Mouse (Mus musculus): ENCODE measurements around the gene Ccp110. TPM values are rescaled to one million over a fixed set of nuclear protein-coding genes. Genes with fewer than 3 reads are reported as not detected.

The Ccp110 gene
- polyA plus RNA-seq, 1 experiment from 2014 or later: 8.3 TPM

DNA sequence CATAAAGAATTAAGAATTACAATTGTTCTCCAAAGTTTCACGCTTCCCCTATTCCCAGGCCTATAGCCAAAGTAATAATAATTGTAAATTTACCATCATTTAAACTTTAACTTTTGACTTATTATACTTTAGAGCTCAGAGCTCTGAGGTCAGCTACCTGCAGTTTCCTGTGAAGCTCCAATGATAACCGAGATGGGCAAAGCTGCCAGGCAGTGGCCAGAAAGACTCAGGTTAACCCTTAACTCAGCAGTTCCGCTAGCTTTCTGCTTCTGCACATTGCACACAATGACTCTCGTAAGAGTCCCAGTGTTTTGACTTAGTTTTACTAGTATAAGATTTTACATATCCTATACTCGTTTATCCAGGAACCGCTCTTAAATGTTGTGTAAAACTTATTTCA, 73.7 kb downstream of the Ccp110 start:
- Histone ChIP-seq H3K9ac (ENCODE audit: low read length) (no peak overlapping the region), H3K9me3 (ENCODE audit: control insufficient read depth, low read length) (no peaks in the 10 kb centered on the region), H3K4me3 (ENCODE audit: low read depth, low read length) (no peak overlapping the region), H3K4me1 (replicated peaks; ENCODE audit: control insufficient read depth, insufficient read depth, low read length) (no peaks in the 10 kb centered on the region), H3K4me2 (ENCODE audit: low read length) (no peak overlapping the region), H3K36me3 (ENCODE audit: control insufficient read depth, insufficient read depth, low read length) (peaks cover 31% of the 10 kb centered on the region), H3K27me3 (replicated peaks; ENCODE audit: control insufficient read depth, insufficient read depth, low read length) (no peaks in the 10 kb centered on the region), H3K27ac (ENCODE audit: low read depth) (no peak overlapping the region)
- DNase-seq (ENCODE audit: low spot score): no peak
- no peak for ATAC-seq (replicated peaks; ENCODE audit: low FRiP score, low TSS enrichment, low read depth)
- WGBS: 85% methylated on average over 6 of the region's 6 CpGs

Other genes with a start within 250 kb of the Ccp110 start
- 2.6 and 2.8 TPM in 2 replicates for gene Itpripl2, start 220.6 kb upstream of the Ccp110 start, polyA plus RNA-seq (2014; fragmentation: Nextera tagmentation; extraction: Ambion mirVana)
- 139 and 142 TPM in 2 replicates for gene Coq7, start 179.2 kb upstream of the Ccp110 start, polyA plus RNA-seq (2014; fragmentation: Nextera tagmentation; extraction: Ambion mirVana)
- gene Tmc7, start 127.8 kb upstream of the Ccp110 start, polyA plus RNA-seq (2014; fragmentation: Nextera tagmentation; extraction: Ambion mirVana): 3.7 and 4.0 TPM in 2 replicates
- gene Tmc5, start 115.3 kb upstream of the Ccp110 start, polyA plus RNA-seq (2014; fragmentation: Nextera tagmentation; extraction: Ambion mirVana): 4.1 and 5.3 TPM in 2 replicates
- gene Gde1, start 6.8 kb upstream of the Ccp110 start, polyA plus RNA-seq (2014; fragmentation: Nextera tagmentation; extraction: Ambion mirVana): 114 and 125 TPM in 2 replicates
- 67.7 and 79.0 TPM in 2 replicates for gene Vps35l, start 27.7 kb downstream of the Ccp110 start, polyA plus RNA-seq (2014; fragmentation: Nextera tagmentation; extraction: Ambion mirVana)
- 2.2 and 2.8 TPM in 2 replicates for gene Iqck, start 143.2 kb downstream of the Ccp110 start, polyA plus RNA-seq (2014; fragmentation: Nextera tagmentation; extraction: Ambion mirVana)
- 112 and 115 TPM in 2 replicates for gene Knop1, start 143.7 kb downstream of the Ccp110 start, polyA plus RNA-seq (2014; fragmentation: Nextera tagmentation; extraction: Ambion mirVana)